Mouse (Mus musculus): ENCODE data around the gene Stat1.
A peak's percentile ranks its signal among the peaks of the same experiment; 100 is the strongest.

Gene Stat1

GRCm38 (mm10) chr1:52161151-52161550 is 41.9 kb downstream of the Stat1 start:
- no peak for DNase-seq (ENCODE audit: low spot score)

DNA sequence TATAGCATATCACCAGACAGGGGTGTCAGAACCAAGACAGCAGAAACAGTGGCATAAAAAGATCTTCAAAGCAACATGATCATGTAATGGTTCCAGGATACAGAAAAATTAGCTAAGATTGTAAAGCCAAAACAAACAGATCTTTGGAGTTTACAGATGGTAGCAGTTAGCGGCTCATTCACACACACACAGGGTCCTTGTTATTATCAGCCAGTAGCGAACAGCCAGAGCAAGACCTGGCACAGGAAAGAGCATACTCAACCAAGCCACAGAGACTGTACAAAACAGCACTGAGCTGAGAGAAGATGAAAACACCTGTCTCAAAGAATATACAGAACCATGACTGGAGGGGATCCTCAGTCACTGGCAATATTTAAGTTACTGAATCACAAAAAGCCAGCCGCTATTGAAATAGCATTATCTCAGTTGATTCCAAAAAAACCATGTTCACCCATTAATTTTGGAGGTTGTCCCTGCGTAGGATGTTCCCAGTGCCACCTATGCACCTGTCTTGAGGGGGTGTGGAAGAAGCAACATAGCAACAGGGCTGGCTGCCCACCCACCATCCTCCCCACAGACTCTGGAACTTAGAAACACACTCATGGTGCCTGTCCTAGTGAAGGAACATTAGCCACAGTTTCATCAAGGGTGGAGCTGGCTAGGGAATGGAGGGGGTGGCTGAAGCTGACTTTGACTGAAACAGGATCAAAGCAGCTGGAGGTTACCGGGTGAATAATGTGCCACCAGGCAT is 44.6 kb downstream of the Stat1 start:
- no peak for DNase-seq (ENCODE audit: low spot score)

- no peak for DNase-seq (ENCODE audit: low spot score)
Observed at GRCm38 (mm10) chr1:52166652-52167220, 47.5 kb downstream of the Stat1 start.

- DNase-seq (ENCODE audit: low spot score), result peak; percentile 36
Observed at GRCm38 (mm10) chr1:52170057-52170456, 50.8 kb downstream of the Stat1 start.

DNA sequence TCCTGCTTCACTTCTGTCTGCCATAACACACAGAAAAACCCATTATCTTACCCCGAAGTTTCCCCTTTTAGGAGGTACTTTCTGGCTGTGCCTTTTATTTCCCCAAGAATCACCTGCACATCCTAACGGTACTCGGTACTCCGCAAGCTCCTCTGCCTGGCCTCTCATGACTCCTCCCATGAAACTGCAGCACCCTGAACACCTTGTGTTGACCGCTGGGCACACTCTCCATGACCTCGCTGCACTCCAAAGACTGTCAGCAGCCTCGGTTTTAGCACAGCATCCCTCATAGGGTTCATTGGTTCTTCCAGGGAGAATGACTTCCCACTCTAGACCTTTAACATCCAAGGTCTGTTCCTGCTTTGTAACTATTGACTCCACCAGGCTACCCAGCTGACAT is 51.5 kb downstream of the Stat1 start:
- DNase-seq (ENCODE audit: low spot score), result no peak

- no peak for DNase-seq (ENCODE audit: low spot score)
Observed at GRCm38 (mm10) chr1:52171271-52171670, 52.0 kb downstream of the Stat1 start.

- DNase-seq (ENCODE audit: low spot score), result no peak
Observed at GRCm38 (mm10) chr1:52175321-52175720, 56.1 kb downstream of the Stat1 start.

GRCm38 (mm10) chr1:52175983-52176382 is 56.7 kb downstream of the Stat1 start:
- no peak for DNase-seq (ENCODE audit: low spot score)

DNA sequence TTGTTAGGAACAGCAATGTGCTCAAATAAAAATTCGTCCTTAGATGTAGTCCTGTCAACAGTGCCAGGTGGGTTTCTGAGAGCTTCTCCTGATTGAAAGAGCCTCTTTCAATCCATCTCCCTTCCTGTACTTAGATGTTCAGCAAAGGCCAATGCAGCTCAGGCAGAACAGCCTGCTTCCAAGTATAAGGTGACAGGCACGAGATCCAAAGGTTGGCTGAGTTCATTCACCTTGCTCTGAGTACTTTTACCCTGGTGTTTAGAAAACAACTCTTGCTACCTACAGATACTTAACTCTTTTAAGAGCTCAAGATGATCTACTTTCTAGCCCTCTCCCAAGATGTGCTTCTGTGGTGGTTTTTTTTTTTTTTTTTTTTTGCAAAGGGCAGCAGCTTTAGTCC is 57.8 kb downstream of the Stat1 start:
- DNase-seq (ENCODE audit: low spot score), result no peak

DNA sequence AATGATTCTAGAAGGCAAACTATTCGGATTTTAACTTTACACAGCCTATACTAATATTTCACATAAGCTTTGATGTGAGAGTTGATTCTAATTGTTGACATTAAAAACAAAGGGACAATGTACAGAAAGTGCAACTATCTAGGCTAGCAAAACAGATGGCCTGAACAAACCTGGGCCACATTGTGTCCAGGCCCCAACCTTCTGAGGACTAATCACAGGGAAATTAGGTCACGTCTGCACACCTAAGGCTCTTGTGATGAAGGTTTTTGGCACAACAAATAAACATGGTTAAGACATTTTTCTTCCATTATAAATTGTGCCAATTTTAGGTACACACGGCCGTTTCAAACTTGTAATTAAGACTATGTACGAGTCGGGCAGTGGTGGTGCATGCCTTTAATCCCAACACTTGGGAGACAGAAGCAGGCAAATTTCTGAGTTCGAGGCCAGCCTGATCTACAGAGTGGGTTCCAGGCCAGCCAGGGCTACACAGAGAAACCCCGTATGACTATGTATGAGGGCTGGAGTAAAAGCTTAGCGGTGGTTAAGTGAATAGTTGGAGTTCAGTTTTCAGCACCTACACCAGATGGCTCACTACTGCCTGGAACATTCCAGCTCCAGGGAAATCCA is 60.8 kb downstream of the Stat1 start:
- no peak for DNase-seq (ENCODE audit: low spot score)

DNA sequence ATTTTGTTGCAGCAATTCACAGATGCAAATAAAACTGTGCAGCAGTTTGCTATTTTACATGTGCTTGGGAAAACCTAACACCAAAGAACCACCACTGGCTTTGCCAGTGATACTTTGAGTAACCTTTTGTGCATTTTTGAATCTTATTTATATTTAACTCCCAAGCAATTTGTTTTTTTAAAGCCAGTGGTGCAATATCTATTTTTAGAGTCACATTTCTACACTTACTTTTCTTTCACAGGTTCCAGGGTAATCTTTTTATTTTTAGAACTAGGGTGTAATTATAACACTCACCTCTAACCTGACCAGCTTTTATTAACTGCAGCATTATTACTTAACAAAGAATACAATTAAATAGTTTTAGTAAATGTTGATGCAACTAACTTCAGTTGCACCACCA is 62.8 kb downstream of the Stat1 start:
- DNase-seq (ENCODE audit: low spot score), result no peak

DNA sequence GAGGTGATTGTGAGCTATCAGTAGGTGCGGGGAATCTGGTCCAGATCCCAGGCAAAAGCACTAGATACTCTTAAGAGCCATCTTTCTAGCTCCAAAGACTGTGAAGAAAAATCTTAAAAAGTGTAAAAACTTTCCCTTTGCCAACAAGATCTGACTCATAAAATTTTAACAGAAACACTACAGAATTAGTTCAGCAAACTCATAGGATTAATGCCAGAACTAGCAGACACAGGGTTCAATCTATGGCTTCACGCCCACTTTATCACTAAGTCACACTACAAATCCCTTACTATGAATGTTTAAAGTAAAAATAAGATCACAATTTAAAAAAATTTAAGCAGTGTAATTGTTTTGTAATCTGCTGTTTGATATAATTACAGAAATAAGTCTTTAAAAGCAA is 63.8 kb downstream of the Stat1 start:
- no peak for DNase-seq (ENCODE audit: low spot score)

Data from embryo, embryonic 10 days (tissue).